Mouse (Mus musculus): ENCODE data around the gene Cd164l2.

GRCm38 (mm10) chr4:133256820-133257219 is 44.9 kb downstream of the Cd164l2 start:
- TF ChIP-seq CTCF (IDR thresholded peaks at IDR 0.05; ENCODE audit: low read depth, low read length) (no peak), POLR2AphosphoS5 (IDR thresholded peaks at IDR 0.05; ENCODE audit: insufficient replicate concordance, low read depth, low read length) (no peak), GATA1 (IDR thresholded peaks at IDR 0.05; ENCODE audit: borderline replicate concordance, low read length) (no peak), TAL1 (conservative IDR thresholded peaks at IDR 0.05; ENCODE audit: low read depth, low read length) (no peak)
